Mouse (Mus musculus) B cell, adult 62 days (primary cell): ENCODE measurements around the gene Abhd18. TPM values are rescaled to one million over a fixed set of nuclear protein-coding genes. Genes with fewer than 3 reads are reported as not detected.

Experiments used
- total RNA-seq: library from RNA; stranded (reverse); gene quantifications from 4 replicates; pipeline ENCODE4 v1.2.4, GENCODE M21; 2023

The Abhd18 gene
- total RNA-seq = 7.5 to 9.9 TPM (median 9.0 TPM) in 4 replicates

GRCm38 (mm10) chr3:40846957-40847017 lies at the start of gene Abhd18:
TSS of gene Abhd18 (plus strand) at chr3:40846970.

GRCm38 (mm10) chr3:40799530-40800372 lies 47.0 kb upstream of the Abhd18 start, which contains the start of gene Plk4:
TSS of gene Plk4 (plus strand) at chr3:40800019.

GRCm38 (mm10) chr3:40846473-40846956 lies 255 bp upstream of the Abhd18 start, which contains the start of gene Mfsd8:
TSS of gene Mfsd8 (minus strand) at chr3:40846886.

GRCm38 (mm10) chr3:40902443-40902842 lies 55.7 kb downstream of the Abhd18 start, which contains the start of gene 1700034I23Rik:
TSS of gene 1700034I23Rik (minus strand) at chr3:40902543.

GRCm38 (mm10) chr3:40949170-40949902 lies 102.6 kb downstream of the Abhd18 start, which contains the start of gene Larp1b:
TSS of gene Larp1b (plus strand) at chr3:40949828.

Other genes with a start within 250 kb of the Abhd18 start
- 0.25 TPM in 1 of 4 replicates, not detected in the others for gene Slc25a31, start 138.1 kb upstream of the Abhd18 start, total RNA-seq
- gene Hspa4l, start 102.5 kb upstream of the Abhd18 start, total RNA-seq = 10.9 to 15.5 TPM (median 11.2 TPM) in 4 replicates
- gene Plk4, start 47.0 kb upstream of the Abhd18 start, total RNA-seq = 27.6 to 37.7 TPM (median 34.0 TPM) in 4 replicates
- 12.2 to 19.2 TPM (median 15.5 TPM) in 4 replicates for gene Mfsd8, start 84 bp upstream of the Abhd18 start, total RNA-seq
- not detected in 4 replicates for gene 1700034I23Rik, start 55.6 kb downstream of the Abhd18 start, total RNA-seq
- 17.6 to 23.6 TPM (median 18.3 TPM) in 4 replicates for gene Larp1b, start 102.9 kb downstream of the Abhd18 start, total RNA-seq
- 18.2 to 20.4 TPM (median 19.0 TPM) in 4 replicates for gene Pgrmc2, start 236.1 kb downstream of the Abhd18 start, total RNA-seq